Mouse (Mus musculus): Measurements from ENCODE around the gene Trpv2. TPM values are rescaled to one million over a fixed set of nuclear protein-coding genes. Genes with fewer than 3 reads are reported as not detected.
"Not testable (repeated sequence)": the region's sequence is repeated elsewhere in the genome, so short reads cannot be mapped to it uniquely, and the experiment has no call there.

Gene Trpv2
- total RNA-seq, 2 experiments from 2014 or later = 4.2 to 7.7 TPM

GRCm38 (mm10) chr11:62645337-62645675 is 71.0 kb downstream of the Trpv2 start:
- ATAC-seq (replicated peaks; ENCODE audit: low FRiP score, poor library complexity, severe bottlenecking) = no peak

- no peak for ATAC-seq (replicated peaks; ENCODE audit: low FRiP score, poor library complexity, severe bottlenecking)
Observed at GRCm38 (mm10) chr11:62645732-62646494, 71.6 kb downstream of the Trpv2 start.

GRCm38 (mm10) chr11:62646495-62646843 is 72.2 kb downstream of the Trpv2 start:
- ATAC-seq (replicated peaks; ENCODE audit: low FRiP score, poor library complexity, severe bottlenecking) = no peak

GRCm38 (mm10) chr11:62646958-62647515 is 72.8 kb downstream of the Trpv2 start:
- no peak for ATAC-seq (replicated peaks; ENCODE audit: low FRiP score, poor library complexity, severe bottlenecking)

- ATAC-seq (replicated peaks; ENCODE audit: low FRiP score, poor library complexity, severe bottlenecking) = no peak
Observed at GRCm38 (mm10) chr11:62647661-62648590, 73.6 kb downstream of the Trpv2 start, which contains the start of gene Lrrc75a. TSS of gene Lrrc75a (minus strand) at chr11:62648523.

GRCm38 (mm10) chr11:62648591-62649391 is 74.5 kb downstream of the Trpv2 start, which contains the start of gene Mmgt2:
TSS of gene Mmgt2 (plus strand) at chr11:62648664.
- peak; percentile 53 for ATAC-seq (replicated peaks; ENCODE audit: low FRiP score, poor library complexity, severe bottlenecking)

GRCm38 (mm10) chr11:62649803-62650202 is 75.5 kb downstream of the Trpv2 start:
- not testable (repeated sequence) for ATAC-seq (replicated peaks; ENCODE audit: low FRiP score, poor library complexity, severe bottlenecking)

Other genes with a start within 250 kb of the Trpv2 start
- gene Pigl, start 116.0 kb upstream of the Trpv2 start, total RNA-seq (2015; ENCODE audit: low replicate concordance) = 0.38 and 2.5 TPM in 2 replicates
- gene Pigl, start 116.0 kb upstream of the Trpv2 start, total RNA-seq (2017; ENCODE audit: low replicate concordance) = 1.1 TPM in 2 replicates
- 149 and 283 TPM in 2 replicates for gene Ncor1, start 115.9 kb upstream of the Trpv2 start, total RNA-seq (2015; ENCODE audit: low replicate concordance)
- 146 and 152 TPM in 2 replicates for gene Ncor1, start 115.9 kb upstream of the Trpv2 start, total RNA-seq (2017; ENCODE audit: low replicate concordance)
- 1.7 and 9.6 TPM in 2 replicates for gene Cenpv, start 35.2 kb upstream of the Trpv2 start, total RNA-seq (2015; ENCODE audit: low replicate concordance)
- 5.7 and 14.6 TPM in 2 replicates for gene Cenpv, start 35.2 kb upstream of the Trpv2 start, total RNA-seq (2017; ENCODE audit: low replicate concordance)
- gene Ubb, start 23.3 kb upstream of the Trpv2 start, total RNA-seq (2015; ENCODE audit: low replicate concordance) = 1,189 and 1,264 TPM in 2 replicates
- 1,425 and 1,690 TPM in 2 replicates for gene Ubb, start 23.3 kb upstream of the Trpv2 start, total RNA-seq (2017; ENCODE audit: low replicate concordance)
- not detected in 2 replicates for gene Lrrc75a, start 74.0 kb downstream of the Trpv2 start, total RNA-seq (2015; ENCODE audit: low replicate concordance)
- 0.84 and 1.5 TPM in 2 replicates for gene Lrrc75a, start 74.0 kb downstream of the Trpv2 start, total RNA-seq (2017; ENCODE audit: low replicate concordance)
- gene Mmgt2, start 74.2 kb downstream of the Trpv2 start, total RNA-seq (2015; ENCODE audit: low replicate concordance) = 1.3 and 1.5 TPM in 2 replicates
- 2.8 TPM in 1 of 2 replicates, not detected in the other for gene Mmgt2, start 74.2 kb downstream of the Trpv2 start, total RNA-seq (2017; ENCODE audit: low replicate concordance)
- not detected in 2 replicates for gene Zfp287, start 157.4 kb downstream of the Trpv2 start, total RNA-seq (2015; ENCODE audit: low replicate concordance)
- 0.98 TPM in 1 of 2 replicates, not detected in the other for gene Zfp287, start 157.4 kb downstream of the Trpv2 start, total RNA-seq (2017; ENCODE audit: low replicate concordance)
- gene Gm10428, start 178.6 kb downstream of the Trpv2 start, total RNA-seq (2015; ENCODE audit: low replicate concordance) = not detected in 2 replicates
- not detected in 2 replicates for gene Gm10428, start 178.6 kb downstream of the Trpv2 start, total RNA-seq (2017; ENCODE audit: low replicate concordance)
- 0.63 TPM in 1 of 2 replicates, not detected in the other for gene Zfp286, start 215.0 kb downstream of the Trpv2 start, total RNA-seq (2015; ENCODE audit: low replicate concordance)
- not detected in 2 replicates for gene Zfp286, start 215.0 kb downstream of the Trpv2 start, total RNA-seq (2017; ENCODE audit: low replicate concordance)
- 7.5 and 8.8 TPM in 2 replicates for gene Trim16, start 245.7 kb downstream of the Trpv2 start, total RNA-seq (2015; ENCODE audit: low replicate concordance)
- 4.3 and 8.5 TPM in 2 replicates for gene Trim16, start 245.7 kb downstream of the Trpv2 start, total RNA-seq (2017; ENCODE audit: low replicate concordance)

All from erythroblast, adult 5-6 weeks (primary cell).